Mouse (Mus musculus) gastrocnemius, adult 2 months (tissue): ENCODE measurements around the gene Rimklb. TPM values are rescaled to one million over a fixed set of nuclear protein-coding genes. Genes with fewer than 3 reads are reported as not detected.

ENCODE experiments used
- DNase-seq: peaks from one replicate; pipeline ENCODE4 v3.0.0; 2022
- H3K27ac ChIP-seq: fragments of 200-600 bp; 2 replicates; pipeline ENCODE4 v1.8.1; 2022; ENCODE audit warnings: mild to moderate bottlenecking
- H3K4me3 ChIP-seq: fragments of 200-600 bp; 2 replicates; pipeline ENCODE4 v1.8.1; 2022; ENCODE audit warnings: mild to moderate bottlenecking, moderate library complexity
- CTCF ChIP-seq: fragments of 200-600 bp; IDR thresholded peaks from 2 replicates; pipeline ENCODE4 v1.8.1; 2022; ENCODE audit warnings: antibody characterized with exemption, mild to moderate bottlenecking, moderate library complexity
- intact Hi-C: fragments of 180-260 bp; cut with DNase I; formaldehyde crosslinking; loops from one replicate; pipeline ENCODE4 v1.15.1; 2025
- total RNA-seq, 2 experiments: library from RNA; stranded (reverse); gene quantifications; 2 replicates each; pipeline ENCODE4 v1.2.3; 2021

Rimklb gene
- total RNA-seq, 2 experiments from 2014 or later = 0.99 TPM; not detected in 1

DNA sequence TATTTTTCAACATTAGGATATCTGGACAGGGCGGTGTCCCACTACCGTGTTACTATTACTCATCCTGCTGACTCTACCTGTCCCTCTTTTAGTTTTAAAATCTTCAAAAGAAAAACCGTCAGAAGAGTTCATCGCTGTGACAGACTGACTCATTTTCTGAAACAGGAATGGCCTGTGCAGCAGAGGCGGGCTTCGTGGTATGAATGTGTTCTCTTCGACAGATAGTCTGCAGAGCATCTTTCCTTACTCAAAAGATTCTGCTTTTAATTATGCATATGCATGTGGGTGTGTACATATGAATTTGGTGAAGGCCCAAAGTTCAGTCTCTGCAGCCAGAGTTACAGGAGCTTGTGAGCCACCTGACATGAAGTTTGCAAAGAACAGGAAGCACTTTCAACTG is 50.7 kb downstream of the Rimklb start:
- TF ChIP-seq CTCF = no peak
- intact Hi-C loops = no loop called here
- Histone ChIP-seq H3K4me3 (no peak overlapping the region), H3K27ac (no peak overlapping the region)
- no peak for DNase-seq

DNA sequence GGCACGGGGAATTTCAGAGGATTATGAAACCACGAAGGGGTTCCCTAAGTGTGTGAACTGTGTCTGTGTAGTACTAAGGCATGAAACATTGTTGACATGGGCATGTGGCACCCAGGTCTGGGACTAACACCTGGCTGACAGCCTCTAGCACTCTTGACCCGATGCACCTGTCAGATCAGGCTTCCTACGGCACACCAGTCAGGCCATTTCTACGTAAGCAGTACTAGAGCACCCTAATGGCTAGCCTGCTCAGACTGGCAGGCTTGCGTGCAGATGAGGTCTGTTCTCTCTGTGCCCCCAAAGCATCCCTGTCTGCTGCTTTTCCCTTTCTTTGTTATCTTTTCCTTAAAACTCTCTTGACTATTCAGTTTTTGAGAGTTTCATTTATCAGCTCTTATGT is 53.3 kb downstream of the Rimklb start:
- no peak for DNase-seq
- TF ChIP-seq CTCF = no peak
- no peak overlapping the region for H3K27ac ChIP-seq
- intact Hi-C loops = no loop called here
- H3K4me3 ChIP-seq = no peak overlapping the region

DNA sequence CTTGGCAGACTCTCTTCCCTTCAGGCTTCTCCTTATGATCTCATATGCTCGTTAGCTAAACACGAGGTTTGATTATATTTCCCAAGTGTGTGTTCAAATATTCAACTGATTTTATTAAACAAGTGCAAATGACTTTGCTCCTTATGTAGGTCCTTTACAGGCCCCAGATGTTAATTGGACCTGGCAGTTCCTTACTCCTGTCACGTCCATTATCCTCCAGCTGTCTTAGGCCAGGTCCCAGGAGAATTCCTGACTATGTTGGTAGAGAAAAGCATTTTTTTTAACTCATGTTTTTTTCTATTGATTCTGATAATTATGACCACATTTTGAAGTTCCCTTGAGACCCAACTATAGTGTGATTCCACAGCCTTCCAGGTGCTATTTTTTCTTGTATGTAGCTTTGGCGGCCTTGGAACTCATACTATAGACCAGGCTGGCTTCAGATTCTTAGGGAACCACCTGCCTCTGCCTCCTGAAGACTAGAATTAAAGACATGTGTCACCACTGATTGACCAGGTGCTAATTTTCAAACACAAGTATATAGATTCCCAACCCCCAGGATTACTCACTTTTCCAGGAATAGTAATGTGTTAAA is 57.8 kb downstream of the Rimklb start:
- DNase-seq = no peak
- no peak for TF ChIP-seq CTCF
- Histone ChIP-seq H3K4me3 (no peak overlapping the region), H3K27ac (no peak overlapping the region)
- intact Hi-C loops = no loop called here

DNA sequence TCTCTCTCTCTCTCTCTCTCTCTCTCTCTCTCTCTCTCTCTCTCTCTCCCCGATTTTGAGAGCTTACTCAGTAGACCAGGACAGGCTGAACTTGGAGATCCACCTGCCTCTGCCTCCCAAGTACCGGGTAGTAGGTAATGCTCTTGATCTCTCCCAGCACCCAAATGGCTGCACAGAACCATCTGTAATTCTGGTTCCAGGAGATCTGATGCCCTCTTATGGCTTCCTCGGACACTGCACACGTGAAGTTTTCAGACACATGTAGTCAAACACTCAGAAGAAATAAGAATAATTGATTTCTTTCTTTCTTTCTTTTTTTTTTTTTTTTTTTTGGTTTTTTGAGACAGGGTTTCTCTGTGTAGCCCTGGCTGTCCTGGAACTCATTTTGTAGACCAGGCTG is 59.3 kb downstream of the Rimklb start:
- DNase-seq = no peak
- Histone ChIP-seq H3K27ac (no peak overlapping the region), H3K4me3 (no peak overlapping the region)
- intact Hi-C loops = no loop called here
- TF ChIP-seq CTCF = no peak

DNA sequence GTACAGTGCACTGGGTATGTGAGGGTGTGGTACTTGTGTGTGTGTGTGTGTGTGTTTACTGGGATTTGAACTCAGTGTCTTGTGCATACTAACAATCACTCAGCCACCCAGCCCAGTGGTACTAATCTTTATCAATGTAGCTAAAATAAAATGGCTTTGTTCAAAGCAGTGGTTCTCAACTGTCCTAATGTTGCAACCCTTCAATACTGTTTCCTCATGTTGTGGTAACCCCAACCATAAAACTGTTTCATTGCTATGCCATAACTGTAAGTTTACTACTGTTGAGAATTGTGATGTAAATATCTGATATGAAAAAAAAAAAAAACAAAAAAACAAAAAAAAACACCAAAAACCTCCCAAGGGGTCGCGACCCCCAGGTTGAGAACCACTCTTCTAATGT is 63.3 kb downstream of the Rimklb start:
- DNase-seq = no peak
- no peak overlapping the region for H3K4me3 ChIP-seq
- H3K27ac ChIP-seq = no peak overlapping the region
- no peak for TF ChIP-seq CTCF
- intact Hi-C loops = no loop called here

DNA sequence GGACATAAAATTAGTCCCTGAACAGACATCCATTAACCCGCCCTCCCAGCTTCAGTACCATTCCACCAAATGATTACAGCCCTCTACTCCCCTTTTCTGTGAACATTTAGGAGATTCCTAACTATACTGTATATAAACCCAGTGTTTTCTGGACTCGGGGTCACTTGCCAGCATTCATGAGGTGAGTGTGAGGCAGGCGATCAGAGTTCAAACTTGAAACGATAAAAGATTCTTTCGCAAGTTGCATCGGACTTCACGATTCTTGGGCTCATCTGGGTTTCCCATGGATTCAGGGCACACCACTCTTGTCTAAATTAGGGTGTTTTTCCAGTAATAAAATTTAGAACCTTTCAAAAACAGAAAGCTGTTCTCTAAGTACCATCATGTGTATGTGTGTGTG is 71.1 kb downstream of the Rimklb start:
- DNase-seq = no peak
- Histone ChIP-seq H3K4me3 (no peak overlapping the region), H3K27ac (no peak overlapping the region)
- no peak for TF ChIP-seq CTCF
- intact Hi-C loops = no loop called here

DNA sequence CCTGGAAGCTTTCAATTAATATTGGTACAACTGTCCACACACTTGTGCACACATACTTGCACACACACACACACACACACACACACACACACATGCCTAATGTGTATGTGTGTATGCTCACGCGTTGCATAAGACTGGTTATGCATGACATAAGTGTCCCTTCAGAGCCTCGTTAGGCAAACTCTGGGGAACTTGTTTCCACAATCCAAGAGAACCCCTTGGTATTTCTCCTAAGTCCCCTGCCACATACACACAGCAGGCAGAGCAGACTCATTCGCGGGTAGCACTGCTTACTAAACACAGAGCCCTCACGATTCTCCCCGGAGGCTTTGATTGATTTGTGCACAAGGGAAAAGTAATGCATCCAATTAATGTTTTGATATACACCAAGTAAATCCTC is 81.5 kb downstream of the Rimklb start:
- Histone ChIP-seq H3K4me3 (no peak overlapping the region), H3K27ac (no peak overlapping the region)
- TF ChIP-seq CTCF = no peak
- no peak for DNase-seq
- intact Hi-C loops = no loop called here

DNA sequence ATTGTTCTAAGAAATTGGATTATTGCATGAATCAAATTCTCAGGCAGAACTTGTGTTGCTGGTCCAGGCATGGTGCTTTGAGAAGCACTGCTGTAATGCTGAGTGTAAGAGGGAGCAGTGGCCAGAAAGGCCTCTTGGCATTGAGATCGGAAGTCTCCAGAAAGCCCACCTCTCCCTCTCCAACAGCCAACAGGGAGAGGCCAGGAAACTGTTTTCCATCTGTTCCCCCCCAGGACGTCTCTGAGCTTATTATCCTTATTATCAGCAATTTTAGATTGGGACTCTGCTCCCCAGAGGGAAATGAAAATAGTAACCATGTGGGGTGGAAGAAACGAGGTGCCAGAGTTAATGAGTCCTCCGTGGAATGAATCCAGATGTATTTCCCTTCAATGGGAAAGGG is 82.2 kb downstream of the Rimklb start:
- intact Hi-C loops = no loop called here
- Histone ChIP-seq H3K4me3 (no peak overlapping the region), H3K27ac (no peak overlapping the region)
- no peak for TF ChIP-seq CTCF
- DNase-seq = no peak

DNA sequence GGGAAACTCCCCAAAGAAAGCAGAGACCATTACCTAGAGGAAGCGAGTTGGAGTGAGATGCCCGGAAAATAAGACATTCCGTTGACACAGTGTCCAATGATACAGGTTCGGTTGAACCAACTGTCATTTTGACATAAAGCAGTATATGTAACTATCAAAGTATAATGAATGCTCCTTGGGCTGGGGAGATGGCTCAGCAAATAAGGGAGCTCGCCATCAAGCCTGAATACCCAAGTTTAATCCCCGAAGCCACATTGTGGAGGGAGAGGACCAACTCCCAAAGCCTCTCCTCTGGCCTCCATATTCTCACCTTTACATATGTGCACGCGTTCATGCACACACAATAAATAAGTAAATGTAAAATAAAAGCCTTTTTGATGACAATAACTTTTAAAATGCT is 87.3 kb downstream of the Rimklb start:
- no peak for DNase-seq
- TF ChIP-seq CTCF = no peak
- intact Hi-C loops = no loop called here
- no peak overlapping the region for H3K27ac ChIP-seq
- no peak overlapping the region for H3K4me3 ChIP-seq

DNA sequence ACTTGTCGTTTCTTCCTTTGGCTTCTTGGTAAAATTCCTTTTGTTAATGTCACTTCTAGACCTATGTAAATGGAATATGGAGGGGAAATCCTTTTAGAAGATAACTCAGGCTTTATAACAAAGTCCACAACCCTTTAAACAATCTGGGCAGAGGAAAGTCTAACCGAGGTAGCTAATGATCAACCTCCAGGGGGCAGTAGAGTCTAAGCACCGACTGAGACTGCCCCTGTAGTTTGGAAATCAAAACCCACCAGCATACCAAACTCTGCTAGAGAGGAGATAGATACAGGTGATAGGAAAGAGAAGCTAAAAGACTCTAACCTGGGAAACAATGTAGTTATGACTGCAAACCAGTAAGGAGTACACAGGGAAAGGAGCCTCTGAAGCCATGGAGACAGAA is 96.3 kb downstream of the Rimklb start:
- H3K4me3 ChIP-seq = no peak overlapping the region
- DNase-seq = no peak
- H3K27ac ChIP-seq = no peak overlapping the region
- peak; percentile 70 for TF ChIP-seq CTCF
- intact Hi-C loops = loop anchor here (2.0 kb wide), 1 partner anchor 161 kb away; no protein-coding TSS in a partner anchor

DNA sequence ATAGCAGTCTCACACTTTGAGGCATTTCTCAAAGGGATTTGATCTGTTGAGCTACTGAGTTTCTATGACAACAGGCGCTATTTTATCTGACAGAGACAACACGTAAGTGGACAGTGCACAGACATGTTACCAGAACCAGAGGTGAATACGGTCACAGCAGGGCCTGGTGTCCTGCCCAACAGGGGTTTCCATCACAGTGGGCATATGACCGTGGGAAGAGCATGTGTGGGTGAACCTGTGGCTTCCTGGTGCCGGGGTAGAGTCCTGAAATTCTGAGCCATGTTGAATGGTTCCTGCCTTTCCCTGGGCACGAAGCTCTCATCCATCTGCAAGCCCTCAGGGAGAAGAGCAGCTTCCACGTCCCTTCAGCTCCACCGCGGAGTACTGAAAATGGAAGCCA is 98.3 kb downstream of the Rimklb start:
- no peak overlapping the region for H3K27ac ChIP-seq
- TF ChIP-seq CTCF = no peak
- intact Hi-C loops = no loop called here
- DNase-seq = no peak
- H3K4me3 ChIP-seq = no peak overlapping the region

Other genes starting within 250 kb of the Rimklb start
- not detected for gene Klrg1, start 215.9 kb downstream of the Rimklb start, total RNA-seq
- 10 to 100 TPM; 20.0 to 23.0 TPM for gene M6pr, start 190.0 kb downstream of the Rimklb start, total RNA-seq
- gene Phc1, start 158.2 kb downstream of the Rimklb start, total RNA-seq = 10 to 100 TPM; 24.8 to 32.8 TPM
- gene Mfap5, start 7.1 kb upstream of the Rimklb start, total RNA-seq = 10 to 100 TPM; 24.3 to 35.4 TPM
- not detected for gene Aicda, start 55.0 kb upstream of the Rimklb start, total RNA-seq
- gene Apobec1, start 103.7 kb upstream of the Rimklb start, total RNA-seq = 1 to 10 TPM; 1.8 to 2.0 TPM
- gene Gdf3, start 111.3 kb upstream of the Rimklb start, total RNA-seq = not detected
- not detected for gene Dppa3, start 127.6 kb upstream of the Rimklb start, total RNA-seq
- not detected for gene Nanog, start 208.7 kb upstream of the Rimklb start, total RNA-seq